Mouse (Mus musculus): ENCODE measurements around the gene Pmepa1. TPM values are rescaled to one million over a fixed set of nuclear protein-coding genes. Genes with fewer than 3 reads are reported as not detected.

Gene Pmepa1
- polyA plus RNA-seq (2015; fragmentation: Illumina TruSeq; extraction: RNeasy Lipid Tissue Mini Kit (QIAGEN cat#74804); ENCODE audit: insufficient read depth, low replicate concordance), result 3.3 TPM

GRCm38 (mm10) chr2:173276409-173276808 lies at the start of gene Pmepa1:
TSS of gene Pmepa1 (minus strand) at chr2:173276533.

GRCm38 (mm10) chr2:173218416-173219141 lies 57.8 kb downstream of the Pmepa1 start, which contains the start of gene Zbp1:
TSS of gene Zbp1 (minus strand) at chr2:173218923.

Other genes starting within 250 kb of the Pmepa1 start
- gene Ctcfl, start 157.0 kb downstream of the Pmepa1 start, polyA plus RNA-seq (2015; fragmentation: Illumina TruSeq; extraction: RNeasy Lipid Tissue Mini Kit (QIAGEN cat#74804); ENCODE audit: insufficient read depth, low replicate concordance), result not detected
- gene Pck1, start 123.5 kb downstream of the Pmepa1 start, polyA plus RNA-seq (2015; fragmentation: Illumina TruSeq; extraction: RNeasy Lipid Tissue Mini Kit (QIAGEN cat#74804); ENCODE audit: insufficient read depth, low replicate concordance), result 0.68 TPM
- gene Zbp1, start 57.6 kb downstream of the Pmepa1 start, polyA plus RNA-seq (2015; fragmentation: Illumina TruSeq; extraction: RNeasy Lipid Tissue Mini Kit (QIAGEN cat#74804); ENCODE audit: insufficient read depth, low replicate concordance), result 43.6 TPM
- gene 1700021F07Rik, start 246.1 kb upstream of the Pmepa1 start, polyA plus RNA-seq (2015; fragmentation: Illumina TruSeq; extraction: RNeasy Lipid Tissue Mini Kit (QIAGEN cat#74804); ENCODE audit: insufficient read depth, low replicate concordance), result not detected

All from spleen, adult 10 weeks (tissue).